Mouse (Mus musculus) embryonic fibroblast, embryonic 13.5 days (primary cell): ENCODE data around the gene Lhx5. TPM values are rescaled to one million over a fixed set of nuclear protein-coding genes. Genes with fewer than 3 reads are reported as not detected.

Source experiments
- H3K27ac ChIP-seq: 2 replicates; pipeline ENCODE4 v1.5.1; 2012; ENCODE audit warnings: low read length, control low read depth, inconsistent platforms; ENCODE audit not compliant: insufficient read depth
- H3K4me1 ChIP-seq: 2 replicates; pipeline ENCODE4 v1.6.1; 2011; ENCODE audit warnings: low read length; ENCODE audit not compliant: control insufficient read depth, insufficient read depth
- H3K4me3 ChIP-seq: 2 replicates; pipeline ENCODE4 v1.5.1; 2011; ENCODE audit warnings: mild to moderate bottlenecking, control low read depth, low read length; ENCODE audit not compliant: insufficient read depth
- CTCF ChIP-seq: IDR thresholded peaks from 2 replicates; pipeline ENCODE4 v1.5.1; 2011; ENCODE audit warnings: mild to moderate bottlenecking, control low read depth, low read length, moderate library complexity, borderline replicate concordance; ENCODE audit not compliant: insufficient read depth
- POLR2A ChIP-seq: IDR thresholded peaks from 2 replicates; pipeline ENCODE4 v1.6.1; 2011; ENCODE audit warnings: low read depth, mild to moderate bottlenecking, control low read depth, low read length, moderate library complexity
- polyA plus RNA-seq: library from polyadenylated mRNA; stranded (reverse); fragments of >200 nt; gene quantifications from 2 replicates; pipeline ENCODE4 v1.2.4, GENCODE M21; 2011; ENCODE audit warnings: low read depth; ENCODE audit not compliant: missing spikeins, insufficient read length

Lhx5 gene
- polyA plus RNA-seq, 1 experiment, result not detected

DNA sequence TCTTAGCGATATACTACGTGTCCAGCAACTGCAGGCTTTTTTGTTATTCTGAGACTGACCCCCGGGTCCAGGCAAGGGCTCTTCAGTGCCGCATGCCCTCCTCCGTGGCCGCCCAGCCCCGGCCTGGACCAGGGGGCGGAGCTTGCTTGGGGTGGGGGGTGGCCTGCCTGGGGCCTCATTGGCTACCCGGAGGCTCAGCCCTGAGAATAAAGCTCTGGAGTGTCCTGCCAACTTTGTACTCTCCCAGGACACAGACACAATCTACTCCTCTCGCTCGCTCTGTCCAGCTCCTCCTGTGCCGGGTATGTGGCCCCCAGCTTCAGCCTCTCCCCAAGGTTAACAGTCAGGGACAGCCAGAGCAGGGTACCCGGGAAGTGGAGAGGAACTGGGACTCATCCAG lies 44.8 kb downstream of the Lhx5 start, which contains the start of gene Sds:
Gene Sds, plus strand, starts transcription at position 231 of the 400 bp plus-strand sequence.
- Histone ChIP-seq H3K27ac (no peak within 1 kb of the TSS), H3K4me3 (no peak within 1 kb of the TSS), H3K4me1 (no peaks in the 10 kb centered on the region)
- TF ChIP-seq POLR2A (no peak), CTCF (no peak)

DNA sequence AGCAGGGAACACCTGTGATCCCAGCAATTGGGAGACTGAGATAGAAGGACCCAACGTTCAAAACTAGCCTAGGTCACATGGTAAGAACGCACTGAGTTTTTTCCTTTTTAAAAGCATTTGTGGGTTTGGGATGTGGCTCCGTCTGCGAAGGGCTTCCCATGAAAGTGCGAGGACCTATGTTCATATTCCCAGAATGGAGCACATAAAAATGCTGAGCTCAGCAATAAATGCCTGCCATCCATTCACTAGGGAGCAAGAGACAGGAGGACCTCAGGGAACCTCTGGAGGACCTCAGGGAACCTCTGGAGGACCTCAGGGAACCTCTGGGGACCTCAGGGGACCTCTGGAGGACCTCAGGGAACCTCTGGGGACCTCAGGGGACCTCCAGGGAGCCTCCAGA lies 46.5 kb downstream of the Lhx5 start:
- H3K27ac ChIP-seq, result no peak overlapping the region
- TF ChIP-seq CTCF (no peak), POLR2A (no peak)

DNA sequence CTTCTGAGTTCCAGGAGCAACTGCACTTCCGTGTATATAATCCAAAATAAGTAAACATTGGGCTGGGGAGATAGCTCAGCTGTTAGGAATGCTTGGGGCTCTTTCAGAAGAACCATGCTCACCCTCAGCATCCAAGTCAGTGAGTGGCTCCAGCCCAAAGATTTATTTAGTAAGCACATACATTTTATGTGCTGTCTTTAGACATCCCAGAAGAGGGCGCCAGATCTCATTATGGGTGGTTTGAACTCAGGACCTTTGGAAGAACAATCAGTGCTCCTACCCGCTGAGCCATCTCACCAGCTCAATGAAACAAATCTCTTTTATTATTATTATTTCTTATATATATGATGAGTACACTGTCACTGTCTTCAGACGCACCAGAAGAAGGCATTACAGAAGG lies 48.0 kb downstream of the Lhx5 start:
- Histone ChIP-seq H3K4me3 (no peak overlapping the region), H3K27ac (no peak overlapping the region), H3K4me1 (no peaks in the 10 kb centered on the region)
- TF ChIP-seq CTCF, result no peak

More for the DNA sequence above, 46.5 kb downstream of the Lhx5 start:
- no peaks in the 10 kb centered on the region for H3K4me1 ChIP-seq
- H3K4me3 ChIP-seq, result no peak overlapping the region

DNA sequence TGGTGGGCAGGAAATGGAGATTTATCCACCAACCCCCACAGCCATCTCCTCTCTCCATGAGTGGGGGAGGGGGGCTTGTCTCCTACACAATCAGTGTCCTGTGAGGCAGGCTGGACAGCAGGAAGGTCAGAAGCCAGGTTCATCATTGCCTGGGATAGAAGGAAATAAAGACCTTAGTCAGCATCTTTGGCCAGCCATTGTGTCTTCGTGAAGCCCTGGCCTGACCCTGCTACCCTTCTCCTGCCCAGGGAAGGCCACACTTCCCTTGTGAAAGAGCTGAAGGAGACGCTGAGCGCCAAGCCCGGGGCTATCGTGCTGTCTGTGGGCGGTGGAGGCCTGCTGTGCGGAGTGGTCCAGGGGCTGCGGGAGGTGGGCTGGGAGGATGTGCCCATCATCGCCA lies 49.7 kb downstream of the Lhx5 start:
- Histone ChIP-seq H3K27ac (no peak overlapping the region), H3K4me1 (no peaks in the 10 kb centered on the region), H3K4me3 (no peak overlapping the region)
- TF ChIP-seq CTCF (no peak), POLR2A (no peak)

DNA sequence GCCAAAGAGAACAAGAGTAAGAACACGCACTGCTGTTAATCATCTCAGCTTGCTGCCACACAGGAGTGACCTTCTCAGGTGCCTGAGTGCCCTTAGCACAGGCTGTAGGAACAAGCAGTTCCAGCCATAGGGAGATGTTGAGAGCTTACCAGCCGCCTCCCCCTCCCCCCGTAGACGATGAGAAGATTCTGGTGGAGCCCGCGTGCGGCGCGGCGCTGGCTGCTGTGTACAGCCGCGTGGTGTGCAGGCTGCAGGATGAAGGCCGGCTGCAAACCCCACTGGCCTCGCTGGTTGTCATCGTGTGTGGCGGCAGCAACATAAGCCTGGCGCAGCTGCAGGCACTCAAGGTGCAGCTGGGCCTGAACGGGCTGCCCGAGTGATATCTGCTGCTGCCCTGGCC lies 51.9 kb downstream of the Lhx5 start:
- H3K4me1 ChIP-seq, result no peaks in the 10 kb centered on the region
- no peak for TF ChIP-seq POLR2A
- no peak for TF ChIP-seq CTCF

DNA sequence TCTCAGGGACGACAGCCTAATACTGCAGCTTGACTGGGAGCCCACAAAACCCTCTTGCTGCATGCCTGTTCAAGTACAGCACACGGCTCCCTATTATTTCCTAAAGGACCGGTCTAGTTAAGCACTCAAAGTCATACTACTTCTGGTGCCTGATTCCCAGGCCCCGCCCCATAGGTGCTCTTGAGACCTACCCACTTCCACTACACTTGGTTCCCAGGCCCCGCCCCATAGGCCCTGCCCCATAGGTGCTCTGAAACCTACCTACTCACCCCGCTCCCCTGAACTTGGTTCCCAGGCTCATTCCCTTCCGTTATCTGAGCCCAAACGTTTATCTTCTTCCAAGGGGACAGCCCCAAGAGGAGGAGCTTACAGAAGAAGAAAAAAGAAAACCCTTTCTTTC lies 56.3 kb downstream of the Lhx5 start:
- no peak overlapping the region for H3K4me3 ChIP-seq
- H3K27ac ChIP-seq, result no peak overlapping the region
- no peaks in the 10 kb centered on the region for H3K4me1 ChIP-seq
- no peak for TF ChIP-seq POLR2A
- TF ChIP-seq CTCF, result no peak

More for the DNA sequence above, 51.9 kb downstream of the Lhx5 start:
- no peak overlapping the region for H3K27ac ChIP-seq
- no peak overlapping the region for H3K4me3 ChIP-seq

DNA sequence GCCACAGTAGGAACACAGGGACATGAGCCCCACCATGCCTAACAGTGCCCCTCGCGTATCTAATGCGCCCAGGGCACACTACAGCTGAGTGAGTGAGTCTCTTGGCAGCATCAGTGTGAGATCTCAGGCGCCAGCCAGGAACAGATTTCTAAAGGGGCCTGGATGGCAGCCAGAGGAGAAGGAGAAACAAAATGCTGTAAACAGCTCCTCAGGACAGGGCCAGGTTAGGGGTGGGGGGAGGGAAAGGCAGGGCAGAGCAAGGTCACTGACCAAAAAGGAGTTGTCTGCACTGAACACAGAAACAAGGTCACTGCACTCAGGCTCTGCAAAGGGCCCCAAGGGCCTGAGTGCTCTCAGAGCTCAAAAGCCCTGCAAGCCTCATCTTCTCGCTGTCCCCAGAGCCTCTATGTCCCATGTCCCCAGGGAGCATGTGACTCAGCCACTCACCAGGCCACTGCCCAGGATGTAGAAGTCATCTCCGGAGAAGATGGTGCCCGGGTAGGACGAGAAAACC lies 59.2 kb downstream of the Lhx5 start:
- Histone ChIP-seq H3K4me1 (no peaks in the 10 kb centered on the region), H3K4me3 (no peak overlapping the region), H3K27ac (no peak overlapping the region)
- TF ChIP-seq POLR2A (no peak), CTCF (no peak)

Other genes starting within 250 kb of the Lhx5 start
- 1.2 and 1.8 TPM in 2 replicates for gene Sdsl, start 41.1 kb downstream of the Lhx5 start, polyA plus RNA-seq
- not detected in 2 replicates for gene Sds, start 44.8 kb downstream of the Lhx5 start, polyA plus RNA-seq
- gene Plbd2, start 71.9 kb downstream of the Lhx5 start, polyA plus RNA-seq, result 41.4 and 50.2 TPM in 2 replicates
- gene Slc8b1, start 79.5 kb downstream of the Lhx5 start, polyA plus RNA-seq, result 5.8 and 7.6 TPM in 2 replicates
- 22.2 and 29.1 TPM in 2 replicates for gene Tpcn1, start 157.0 kb downstream of the Lhx5 start, polyA plus RNA-seq
- gene Iqcd, start 157.3 kb downstream of the Lhx5 start, polyA plus RNA-seq, result 0.44 TPM in 1 of 2 replicates, not detected in the other
- 8.5 and 8.8 TPM in 2 replicates for gene Rita1, start 180.9 kb downstream of the Lhx5 start, polyA plus RNA-seq
- 39.3 and 43.0 TPM in 2 replicates for gene Ddx54, start 181.0 kb downstream of the Lhx5 start, polyA plus RNA-seq
- not detected in 2 replicates for gene Cfap73, start 202.5 kb downstream of the Lhx5 start, polyA plus RNA-seq
- gene Rasal1, start 217.1 kb downstream of the Lhx5 start, polyA plus RNA-seq, result not detected in 2 replicates